23 mouse cellular contexts compared by ENCODE assay signal in genomic region chr12:103503300-103503699, GRCm38 (mm10). TPM values are rescaled to one million over a fixed set of nuclear protein-coding genes. Genes with fewer than 3 reads are reported as not detected.
"Had no signal": no experiment of that assay in that cellular context is flagged by ENCODE, and none has a peak within 500 bp of the region (broad histone marks: within the 10 kb centered on the region; RNA-seq: fewer than 3 reads in every experiment).

No protein-coding gene starts in this region.

- H3K9me3 ChIP-seq: midbrain, embryonic 10.5 days; midbrain, embryonic 12.5 days; neural tube, embryonic 13.5 days; neural tube, embryonic 15.5 days had no signal

- H3K4me3 ChIP-seq: midbrain, embryonic 10.5 days; midbrain, embryonic 12.5 days; myocyte; neural tube, embryonic 13.5 days; neural tube, embryonic 15.5 days had no signal

- H3K27ac ChIP-seq: midbrain, embryonic 10.5 days; midbrain, embryonic 12.5 days; neural tube, embryonic 13.5 days; neural tube, embryonic 15.5 days had no signal

- ATAC-seq: midbrain, embryonic 16.5 days had no signal

- H3K9ac ChIP-seq: lung, embryonic 14.5 days; midbrain, embryonic 12.5 days; neural tube, embryonic 13.5 days; neural tube, embryonic 15.5 days had no signal

- H3K27me3 ChIP-seq: midbrain, embryonic 12.5 days; neural tube, embryonic 13.5 days; neural tube, embryonic 15.5 days had no signal

- H3K36me3 ChIP-seq: midbrain, embryonic 10.5 days; midbrain, embryonic 12.5 days; neural tube, embryonic 13.5 days; neural tube, embryonic 15.5 days had no signal

- DNase-seq: lung, adult 18-20 months; lung, embryonic 14.5 days; lung, postnatal 10 days; lung, postnatal 4 days; midbrain, embryonic 14.5 days; retina, postnatal 1 day; right cerebral cortex, adult 18-20 months; right cerebral cortex, postnatal 25 days; right cerebral cortex, postnatal 4 days; spleen, adult 18-20 months; thymus, adult 18-20 months; thymus, postnatal 14 days; thymus, postnatal 36 days had no signal

- H3K4me1 ChIP-seq: midbrain, embryonic 10.5 days; midbrain, embryonic 12.5 days; neural tube, embryonic 13.5 days; neural tube, embryonic 15.5 days had no signal

- H3K4me2 ChIP-seq: lung, embryonic 14.5 days; midbrain, embryonic 12.5 days; neural tube, embryonic 13.5 days; neural tube, embryonic 15.5 days had no signal

RNA-seq across cellular contexts. Expression of gene Ppp4r4, which starts 28.8 kb away (rescaled TPM):
- total RNA-seq: megakaryocyte, adult 5-6 weeks had no signal

RNA-seq across cellular contexts. Expression of gene Ifi27l2b, which starts 46.3 kb away (rescaled TPM):
- total RNA-seq: megakaryocyte, adult 5-6 weeks; megakaryocyte-erythroid progenitor cell, adult 5-6 weeks had no signal
- polyA plus RNA-seq: lung, embryonic 14.5 days; lung, embryonic 16.5 days; midbrain, embryonic 10.5 days; midbrain, embryonic 12.5 days; midbrain, embryonic 14.5 days; midbrain, embryonic 16.5 days; myocyte; neural tube, embryonic 11.5 days; neural tube, embryonic 13.5 days; neural tube, embryonic 15.5 days had no signal
